Mouse (Mus musculus) ZHBTc4 (cell line): ENCODE measurements at regions not wholly inside any gene's neighbourhood (a gene's known extent, or its start where the extent isn't known, plus 50 kb on each side); places are given as distances from the start of the nearest gene placed in this dataset.
A peak's percentile ranks its signal among the peaks of the same experiment; 100 is the strongest.
"Not testable (repeated sequence)": the region's sequence is repeated elsewhere in the genome, so short reads cannot be mapped to it uniquely, and the experiment has no call there.

ENCODE experiments used
- DNase-seq: peaks from one replicate; pipeline ENCODE4 v3.0.0-alpha.2; 2011; ENCODE audit warnings: low read depth, low spot score

DNA sequence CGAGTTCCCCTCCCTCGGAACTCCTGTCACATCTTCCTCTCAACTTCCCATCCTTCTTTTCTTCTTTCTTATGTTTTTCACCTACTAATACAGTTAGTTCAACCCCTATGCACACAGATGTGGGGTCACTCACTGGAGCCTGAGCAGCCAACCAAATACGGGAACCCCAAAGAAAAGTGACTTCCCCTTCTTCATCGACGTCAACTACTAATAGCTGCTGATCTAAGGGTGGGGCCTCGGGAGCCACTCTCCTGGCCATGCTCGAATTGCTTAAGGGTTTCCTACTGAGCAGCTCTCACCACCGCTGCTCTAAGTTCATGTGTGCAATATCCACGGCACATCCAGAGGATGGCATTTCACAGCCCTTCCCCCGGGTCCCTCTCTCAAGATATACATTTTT is 340.9 kb upstream of the Maf start:
- no peak for DNase-seq

- no peak for DNase-seq
These were observed 339.3 kb upstream of the Maf start for GRCm38 (mm10) chr8:116046859-116047258.

DNA sequence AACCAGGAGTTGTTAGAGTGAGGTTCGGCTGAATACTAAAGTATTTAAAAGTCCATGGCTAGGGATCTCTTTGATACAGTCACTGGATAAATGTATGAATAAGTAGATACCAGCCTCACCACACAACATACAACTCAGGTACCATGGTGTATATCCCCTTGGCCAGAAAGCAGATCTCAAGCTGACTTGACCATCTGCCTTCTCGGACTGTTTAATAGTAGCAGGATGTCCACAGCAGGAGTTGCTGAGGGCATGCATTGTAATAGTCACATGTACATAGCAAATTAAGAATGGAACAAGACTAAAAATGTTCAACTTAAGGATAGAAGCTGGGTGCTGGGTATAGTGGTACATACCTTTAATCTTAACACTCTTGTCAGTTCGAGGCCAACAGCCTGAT is 337.9 kb upstream of the Maf start:
- no peak for DNase-seq

DNA sequence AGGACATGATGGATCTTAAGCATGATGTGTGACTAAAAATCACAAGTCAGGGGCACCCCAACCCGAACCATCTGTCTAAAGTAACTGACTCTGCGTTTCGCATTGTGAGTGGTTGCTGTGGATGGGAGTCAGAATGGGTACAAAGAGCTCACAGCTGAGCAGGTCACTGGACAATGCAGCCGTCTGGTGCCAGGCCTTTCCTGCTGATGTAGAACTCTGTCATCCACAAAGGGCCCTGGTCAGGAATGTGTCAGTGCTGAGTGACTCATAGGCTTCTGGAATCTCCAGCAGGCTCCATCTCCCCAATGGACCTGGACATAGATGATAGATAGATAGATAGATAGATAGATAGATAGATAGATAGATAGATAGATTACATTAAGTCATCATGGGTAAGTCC is 335.8 kb upstream of the Maf start:
- DNase-seq: no peak

DNA sequence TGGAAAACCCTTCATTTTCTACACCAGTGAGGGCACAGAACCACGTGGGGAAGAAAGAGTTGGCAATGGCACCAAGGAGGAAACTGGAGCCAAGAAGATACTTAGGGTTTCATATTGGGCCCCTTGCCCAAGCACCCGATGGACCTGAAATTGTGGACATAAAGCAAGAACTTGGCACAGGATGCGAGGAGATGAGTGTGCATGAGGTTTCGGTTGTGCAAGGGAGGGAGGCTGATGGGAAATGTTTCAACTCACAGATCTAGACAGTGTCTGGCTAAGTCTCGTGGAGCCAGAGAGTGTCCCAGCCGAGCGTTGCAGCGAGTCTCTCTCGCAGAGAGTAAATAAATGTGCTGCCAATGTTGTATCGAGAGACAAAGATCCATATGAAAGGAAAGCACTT is 323.4 kb upstream of the Maf start:
- DNase-seq: peak; percentile 2

- no peak for DNase-seq
These were observed 317.7 kb upstream of the Maf start for GRCm38 (mm10) chr8:116025321-116025720.

DNA sequence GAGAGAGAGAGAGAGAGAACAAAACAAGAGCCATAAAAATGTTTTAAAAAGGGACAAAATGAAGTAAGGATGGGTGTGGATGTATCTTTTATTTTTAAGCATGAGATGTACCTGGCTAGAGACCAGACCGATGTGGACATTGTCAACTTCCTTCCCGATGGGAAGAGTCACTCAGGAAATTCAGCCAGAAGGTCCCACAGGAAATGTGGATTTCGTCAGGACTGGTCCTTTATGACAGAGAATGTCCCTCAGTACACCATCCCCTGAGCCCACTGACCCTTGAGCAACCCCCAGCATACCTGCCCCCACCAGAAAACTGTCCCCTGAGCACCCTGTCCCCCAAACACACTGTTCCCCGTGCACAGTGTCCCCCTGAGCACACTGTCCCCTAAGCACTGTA is 317.2 kb upstream of the Maf start:
- DNase-seq: no peak

- no peak for DNase-seq
These were observed 314.1 kb upstream of the Maf start for GRCm38 (mm10) chr8:116021691-116022090.

- DNase-seq: no peak
These were observed 287.7 kb upstream of the Maf start for GRCm38 (mm10) chr8:115995320-115995719.

DNA sequence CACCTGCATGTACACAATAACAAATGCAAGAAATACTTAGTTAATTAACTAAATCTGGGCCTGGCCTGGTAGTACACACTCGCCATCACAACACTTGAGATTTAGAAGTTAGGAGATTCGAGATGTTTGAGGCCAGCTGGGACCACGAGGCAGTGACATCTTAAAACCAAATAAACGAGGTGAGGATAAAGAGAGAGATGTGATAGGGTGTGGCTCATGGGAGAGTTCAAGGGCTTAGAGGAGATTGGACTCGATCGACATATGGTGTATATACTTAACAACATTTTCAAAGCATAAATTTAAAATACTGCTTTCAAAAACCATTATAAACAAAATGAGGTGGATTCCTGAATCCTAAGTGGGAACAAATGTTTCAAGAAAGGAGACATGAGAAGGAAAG is 284.4 kb upstream of the Maf start:
- DNase-seq: no peak

GRCm38 (mm10) chr8:115983397-115983796 is 275.8 kb upstream of the Maf start:
- no peak for DNase-seq

GRCm38 (mm10) chr8:115982326-115982725 is 274.7 kb upstream of the Maf start:
- no peak for DNase-seq

DNA sequence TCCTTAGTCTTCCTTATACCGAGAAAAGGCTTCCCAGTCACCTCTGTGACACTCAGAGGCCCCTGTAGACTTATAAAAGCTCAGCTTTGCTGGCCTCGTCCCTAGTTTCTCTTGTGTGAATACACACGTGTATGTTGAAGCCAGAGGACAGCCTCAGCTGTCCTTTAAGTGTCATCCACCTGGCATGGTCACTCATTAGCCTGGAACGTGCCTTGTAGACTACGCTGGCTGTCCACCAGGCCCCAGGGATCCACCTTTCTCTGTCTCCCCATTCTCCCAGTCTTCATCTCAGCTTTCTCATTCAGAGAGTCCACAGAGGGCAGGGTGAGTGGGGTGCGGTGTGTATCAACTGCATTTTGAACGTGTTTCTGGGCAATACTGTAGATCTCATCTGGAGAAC is 273.8 kb upstream of the Maf start:
- no peak for DNase-seq

GRCm38 (mm10) chr8:115980616-115981015 is 273.0 kb upstream of the Maf start:
- DNase-seq: no peak

DNA sequence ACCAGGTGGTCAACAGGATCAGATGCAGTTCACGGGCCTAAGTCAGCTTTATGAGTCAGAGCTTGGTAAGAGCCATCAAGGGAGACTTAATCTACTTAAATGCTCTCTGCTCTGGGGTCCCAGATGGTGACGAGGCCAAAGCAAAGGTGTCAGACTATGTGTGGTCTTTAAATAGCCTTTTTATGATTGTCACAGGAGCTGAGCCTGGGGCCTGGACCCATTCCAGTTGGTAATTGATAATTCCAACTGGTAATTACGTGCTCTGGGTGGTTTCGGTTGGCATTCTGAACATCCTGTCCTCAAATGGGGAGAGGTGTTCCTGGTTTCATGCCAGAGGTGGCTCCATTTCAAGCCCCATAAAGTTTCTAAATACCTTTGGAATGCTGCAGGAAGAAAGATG is 269.6 kb upstream of the Maf start:
- DNase-seq: no peak

DNA sequence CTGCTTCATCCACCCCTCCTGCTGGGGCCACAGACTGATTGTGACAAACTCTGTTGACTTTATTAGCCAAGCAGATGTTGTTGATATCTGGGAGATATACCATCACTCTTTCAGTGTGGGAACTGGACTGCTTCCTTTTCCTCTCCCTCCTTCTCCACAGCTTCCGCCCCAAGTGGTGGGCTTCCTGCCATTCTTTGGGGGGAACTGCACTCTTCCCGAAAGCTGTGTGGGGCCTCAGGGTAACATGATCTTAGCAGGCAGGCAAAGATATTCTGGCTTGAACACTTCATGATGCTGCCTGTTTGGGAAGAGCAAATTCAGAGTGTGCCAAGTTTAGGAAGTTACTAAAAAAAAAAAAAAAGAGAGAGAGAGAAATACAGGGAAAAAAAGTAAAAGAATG is 267.1 kb upstream of the Maf start:
- DNase-seq: no peak

GRCm38 (mm10) chr8:115971351-115971750 is 263.8 kb upstream of the Maf start:
- DNase-seq: not testable (repeated sequence)

GRCm38 (mm10) chr8:115968121-115968520 is 260.5 kb upstream of the Maf start:
- no peak for DNase-seq

DNA sequence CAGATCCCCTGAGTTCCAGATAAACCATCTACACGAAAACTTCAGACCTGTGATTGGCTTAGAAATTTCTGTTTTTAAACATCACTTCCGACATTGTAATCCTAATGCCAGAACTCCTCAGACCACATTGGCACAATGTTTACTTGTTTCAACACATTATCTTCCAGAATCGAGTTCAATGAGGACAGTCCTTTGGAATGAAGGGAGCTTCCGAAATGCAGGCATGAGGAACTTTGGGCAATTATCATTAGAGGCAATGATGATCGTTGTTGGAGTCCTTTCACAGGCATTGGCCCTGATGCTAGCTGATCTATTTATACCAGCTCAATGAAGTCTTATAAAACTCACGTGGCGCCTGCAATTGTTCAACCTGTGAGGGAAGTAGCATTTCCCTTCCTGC is 258.4 kb upstream of the Maf start:
- no peak for DNase-seq

- no peak for DNase-seq
These were observed 247.8 kb upstream of the Maf start for GRCm38 (mm10) chr8:115955371-115955770.

- DNase-seq: no peak
These were observed 246.3 kb upstream of the Maf start for GRCm38 (mm10) chr8:115953783-115954470.

DNA sequence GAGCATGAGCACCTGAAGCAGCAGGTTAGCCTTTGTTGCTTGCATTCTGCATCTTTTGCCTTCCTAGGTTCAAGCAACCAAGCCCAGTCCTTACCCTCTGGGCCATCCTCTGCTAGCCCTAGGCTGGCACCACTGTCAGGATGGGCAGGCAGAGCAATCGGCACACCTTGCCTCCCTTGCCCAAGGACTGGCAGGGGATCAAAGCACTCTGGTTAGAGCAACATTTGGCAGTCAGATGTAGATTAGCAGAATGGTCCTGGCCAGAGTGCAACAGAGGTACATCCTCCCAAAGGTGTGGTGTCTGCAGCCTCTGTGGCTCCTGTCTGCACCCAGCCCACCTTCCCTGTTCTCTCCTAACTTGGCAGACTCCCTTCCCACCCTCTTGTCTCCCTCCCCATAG is 244.9 kb upstream of the Maf start:
- no peak for DNase-seq

DNA sequence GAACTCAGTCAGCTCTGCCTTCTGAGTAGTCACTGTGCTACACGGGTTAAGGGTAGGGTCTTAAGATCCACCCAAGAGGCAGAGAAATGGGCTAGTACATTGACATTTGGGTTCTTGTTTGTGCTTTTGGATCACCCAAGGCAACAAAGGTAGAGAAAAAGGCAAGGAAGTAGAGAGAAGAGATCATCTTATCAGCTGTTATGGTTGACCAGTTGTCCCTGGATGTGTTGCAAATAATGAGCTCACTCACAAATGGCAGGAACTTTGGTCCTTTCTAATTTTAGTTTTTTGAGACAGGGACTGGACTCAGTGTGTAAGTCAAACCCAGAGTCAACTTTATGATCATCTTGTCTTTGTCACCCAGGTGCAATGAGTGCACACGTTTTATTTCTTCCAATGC is 241.3 kb upstream of the Maf start:
- peak; percentile 1 for DNase-seq

GRCm38 (mm10) chr8:115948036-115948435 is 240.4 kb upstream of the Maf start:
- no peak for DNase-seq
